Mouse (Mus musculus) midbrain, embryonic 16.5 days (tissue): ENCODE measurements around the gene Myadml2. TPM values are rescaled to one million over a fixed set of nuclear protein-coding genes. Genes with fewer than 3 reads are reported as not detected.

Experiments used
- ATAC-seq: fragments of 200-750 bp; cut with Nextera tagmentation; 2 replicates; pipeline ENCODE4 v1.8.0; 2017; ENCODE audit warnings: moderate TSS enrichment
- H3K27ac ChIP-seq: fragments of 300-500 bp; sonication (generic); 2 replicates; pipeline ENCODE4 v1.5.1; 2014; ENCODE audit warnings: mild to moderate bottlenecking, low read length, mixed read lengths
- H3K27me3 ChIP-seq: fragments of 300-500 bp; sonication (generic); 2 replicates; pipeline ENCODE4 v1.6.1; 2014; ENCODE audit warnings: low read depth, low read length, mixed read lengths; ENCODE audit not compliant: control insufficient read depth, insufficient read depth
- H3K36me3 ChIP-seq: fragments of 300-500 bp; sonication (generic); 2 replicates; pipeline ENCODE4 v1.6.1; 2014; ENCODE audit warnings: mild to moderate bottlenecking, low read length, moderate library complexity, mixed read lengths; ENCODE audit not compliant: control insufficient read depth, insufficient read depth
- H3K4me1 ChIP-seq: fragments of 300-500 bp; sonication (generic); 2 replicates; pipeline ENCODE4 v1.6.1; 2014; ENCODE audit warnings: mild to moderate bottlenecking, low read length, mixed read lengths; ENCODE audit not compliant: control insufficient read depth, insufficient read depth
- H3K4me2 ChIP-seq: fragments of 300-500 bp; sonication (generic); 2 replicates; pipeline ENCODE4 v1.6.1; 2014; ENCODE audit warnings: mild to moderate bottlenecking, low read length, mixed read lengths
- H3K4me3 ChIP-seq: fragments of 300-500 bp; sonication (generic); 2 replicates; pipeline ENCODE4 v1.5.1; 2014; ENCODE audit warnings: low read depth, mild to moderate bottlenecking, low read length, moderate library complexity, mixed read lengths
- H3K9ac ChIP-seq: fragments of 300-500 bp; sonication (generic); 2 replicates; pipeline ENCODE4 v1.6.1; 2014; ENCODE audit warnings: low read depth, low read length, mixed read lengths
- H3K9me3 ChIP-seq: fragments of 300-500 bp; sonication (generic); replicated peaks from 2 replicates; pipeline ENCODE4 v1.6.1; 2014; ENCODE audit warnings: mild to moderate bottlenecking, low read length, mixed read lengths; ENCODE audit not compliant: control insufficient read depth, poor library complexity, severe bottlenecking
- WGBS: fragments of 180-500 bp; shearing (Covaris S2); extraction: QIAGEN DNeasy Blood & Tissue Kit; methylation state at CpG from one replicate; pipeline ENCODE4 v1.1.7; 2014; 5-methylcytosine and 5-hydroxymethylcytosine counted together
- polyA plus RNA-seq: library from polyadenylated mRNA; unstranded; fragments of >200 nt; fragmentation: Nextera tagmentation; extraction: Ambion mirVana; gene quantifications from 2 replicates; pipeline ENCODE4 v1.2.1, GENCODE M21; 2015

The Myadml2 gene
- polyA plus RNA-seq, 1 experiment from 2014 or later = 1.1 TPM

DNA sequence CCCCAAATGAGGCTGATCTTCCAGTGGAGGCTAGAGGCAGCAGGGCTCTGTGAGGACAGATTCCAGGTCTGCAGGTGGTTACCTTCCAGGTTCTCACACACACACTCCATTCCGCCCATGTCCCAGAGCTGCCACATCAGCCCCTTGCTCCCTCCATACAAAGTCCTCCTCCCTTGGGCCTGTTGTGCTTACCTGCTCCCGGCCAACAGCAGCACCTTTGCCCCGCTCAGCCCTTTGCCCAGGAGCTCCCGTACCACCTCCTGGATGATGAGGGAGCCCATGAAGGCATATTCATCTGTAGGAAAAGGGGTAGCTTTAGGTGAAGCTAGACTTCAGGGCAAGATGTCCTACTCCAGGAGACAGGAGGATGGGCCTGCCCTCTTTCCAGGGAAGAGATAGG lies 9.3 kb upstream of the Myadml2 start:
- H3K27ac ChIP-seq = no peak overlapping the region
- peaks cover 58% of the 10 kb centered on the region for H3K27me3 ChIP-seq
- no peak overlapping the region for H3K4me3 ChIP-seq
- WGBS = 91% methylated on average over 4 of the region's 4 CpGs
- H3K9ac ChIP-seq = no peak overlapping the region
- H3K4me1 ChIP-seq = peaks cover 11% of the 10 kb centered on the region; the same call in 1 of the 2 replicates
- no peaks in the 10 kb centered on the region for H3K9me3 ChIP-seq
- H3K4me2 ChIP-seq = no peak overlapping the region
- no peak for ATAC-seq
- H3K36me3 ChIP-seq = no peaks in the 10 kb centered on the region

DNA sequence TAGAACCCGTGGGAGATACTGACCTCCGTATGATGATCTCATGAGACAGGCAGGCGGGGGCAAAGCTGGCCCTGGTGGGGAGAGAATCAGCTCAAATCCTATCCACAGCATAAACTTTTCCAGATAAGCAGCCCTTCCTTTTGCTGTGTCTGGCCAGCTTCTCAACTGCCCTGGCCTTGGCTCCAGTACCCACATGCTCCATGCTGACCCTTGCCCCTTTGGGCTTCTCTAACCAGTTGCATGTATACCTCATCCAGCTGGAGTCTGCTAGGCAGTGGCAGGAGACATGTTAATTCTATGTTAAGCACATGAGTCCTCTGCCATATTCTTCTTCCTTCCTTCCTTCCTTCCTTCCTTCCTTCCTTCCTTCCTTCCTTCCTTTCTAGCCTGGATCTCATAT lies 6.8 kb upstream of the Myadml2 start:
- Histone ChIP-seq H3K4me1 (no peaks in the 10 kb centered on the region; the same call in 1 of the 2 replicates), H3K4me2 (no peak overlapping the region), H3K9me3 (no peaks in the 10 kb centered on the region), H3K4me3 (no peak overlapping the region), H3K36me3 (no peaks in the 10 kb centered on the region), H3K9ac (no peak overlapping the region), H3K27me3 (peaks cover 33% of the 10 kb centered on the region), H3K27ac (no peak overlapping the region)
- WGBS = 88% methylated on average over 3 of the region's 3 CpGs
- ATAC-seq = no peak

DNA sequence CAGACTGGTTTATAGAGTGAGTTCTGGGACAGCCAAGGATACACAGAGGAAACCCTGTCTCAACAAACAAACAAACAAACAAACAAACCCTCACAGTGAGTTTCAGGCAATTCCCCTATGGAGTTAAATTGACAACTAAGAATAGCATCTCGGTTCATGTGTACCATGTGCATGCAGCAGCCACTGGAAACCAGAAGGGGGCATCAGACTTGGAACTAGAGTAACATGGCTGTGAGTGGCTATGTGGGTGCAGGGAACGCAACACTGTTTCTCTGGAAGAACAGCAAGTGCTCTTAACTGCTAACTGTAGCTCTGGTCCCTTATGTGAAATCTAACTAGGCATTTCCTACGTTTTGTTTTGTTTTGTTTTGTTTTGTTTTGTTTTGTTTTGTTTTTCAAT lies 3.9 kb upstream of the Myadml2 start:
- no peaks in the 10 kb centered on the region for H3K9me3 ChIP-seq
- no peak for ATAC-seq
- WGBS = 70% methylated on average over 3 of the region's 3 CpGs

DNA sequence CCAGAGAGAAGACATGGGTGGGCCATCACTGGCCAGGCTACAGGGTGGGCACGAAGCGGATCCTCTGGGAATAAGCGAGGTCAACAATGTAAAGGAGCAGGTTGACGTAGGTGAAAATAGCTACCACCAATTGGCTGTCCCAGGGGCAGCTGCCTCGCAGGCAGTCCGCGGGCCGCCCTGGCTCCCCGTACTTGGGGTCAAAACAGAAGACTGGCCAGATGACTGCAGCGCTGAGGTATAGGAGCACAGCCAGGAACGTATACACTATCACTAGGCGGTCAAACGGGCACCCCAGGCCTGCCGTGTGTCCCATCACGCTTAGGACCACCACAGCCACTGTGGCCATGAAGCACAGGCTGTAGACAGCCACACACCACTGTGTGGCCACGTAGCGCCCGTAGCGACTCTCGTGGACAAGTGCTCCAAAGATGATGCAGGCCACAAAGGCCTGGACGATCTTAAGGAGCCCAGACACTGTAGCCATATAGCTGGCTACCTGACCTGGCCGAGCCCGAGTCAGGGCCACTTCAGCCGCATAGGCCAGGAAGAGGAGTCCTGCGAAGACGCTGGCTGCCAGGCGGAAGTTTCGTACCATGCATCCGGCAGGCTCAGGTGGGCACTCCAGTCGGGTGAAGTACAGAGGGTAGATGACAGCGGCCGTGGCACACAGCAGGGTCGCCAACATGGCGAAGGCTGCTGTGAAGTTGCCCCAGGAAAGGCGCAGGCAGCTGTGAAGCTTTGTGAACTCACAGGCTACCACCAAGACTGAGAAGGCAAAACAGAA lies 719 bp downstream of the Myadml2 start:
- Histone ChIP-seq H3K9ac (no peak overlapping the region), H3K4me3 (no peak overlapping the region), H3K4me2 (peak overlapping the region; percentile 50; the same call in 1 of the 2 replicates), H3K4me1 (peaks cover 10% of the 10 kb centered on the region), H3K27ac (no peak overlapping the region), H3K9me3 (no peaks in the 10 kb centered on the region), H3K27me3 (no peaks in the 10 kb centered on the region; the same call in 1 of the 2 replicates), H3K36me3 (no peaks in the 10 kb centered on the region)
- WGBS = 81% methylated on average over 35 of the region's 35 CpGs
- no peak for ATAC-seq

More for the DNA sequence above, 3.9 kb upstream of the Myadml2 start:
- no peaks in the 10 kb centered on the region for H3K36me3 ChIP-seq
- no peak overlapping the region for H3K9ac ChIP-seq
- H3K4me3 ChIP-seq = no peak overlapping the region
- 0 out of 2 replicates have a peak, but pooled peaks cover 2% of the 10 kb centered on the region for H3K4me1 ChIP-seq
- H3K4me2 ChIP-seq = no peak overlapping the region
- peaks cover 4% of the 10 kb centered on the region; the same call in 1 of the 2 replicates for H3K27me3 ChIP-seq
- no peak overlapping the region for H3K27ac ChIP-seq

DNA sequence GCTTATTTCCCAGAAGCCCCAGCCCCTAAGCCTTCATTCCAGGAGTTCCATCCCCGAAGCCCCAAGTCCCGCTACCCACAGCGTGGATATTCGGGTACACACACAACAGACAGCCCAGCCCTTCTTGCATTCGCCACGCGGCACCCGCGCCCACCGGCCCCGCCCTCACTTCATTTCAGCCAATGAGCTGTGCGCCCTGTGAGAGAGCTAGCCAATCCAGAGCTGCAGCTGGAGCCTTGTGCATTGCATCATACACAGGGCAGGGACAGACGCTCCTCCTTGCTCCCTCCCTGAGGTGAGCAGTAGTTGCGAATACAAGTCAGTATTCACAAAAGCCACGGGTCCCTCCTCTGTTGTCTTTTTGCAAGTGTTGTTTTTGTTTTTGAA lies 4.4 kb downstream of the Myadml2 start, which contains the start of gene Pycr1:
Gene Pycr1 (minus strand): TSS at position 169 of the 387 bp plus-strand sequence.
- H3K27me3 ChIP-seq = no peaks in the 10 kb centered on the region; the same call in 1 of the 2 replicates
- under 1% methylated on average over 15 of the region's 15 CpGs for WGBS
- H3K36me3 ChIP-seq = no peaks in the 10 kb centered on the region
- H3K4me1 ChIP-seq = peaks cover 10% of the 10 kb centered on the region
- H3K9ac ChIP-seq = peak within 1 kb of the TSS; percentile 75
- peak within 1 kb of the TSS; percentile 85 for H3K4me2 ChIP-seq
- peak; percentile 99 for ATAC-seq
- H3K4me3 ChIP-seq = peak within 1 kb of the TSS; percentile 52
- no peaks in the 10 kb centered on the region for H3K9me3 ChIP-seq
- H3K27ac ChIP-seq = peak within 1 kb of the TSS; percentile 45; the same call in 1 of the 2 replicates

DNA sequence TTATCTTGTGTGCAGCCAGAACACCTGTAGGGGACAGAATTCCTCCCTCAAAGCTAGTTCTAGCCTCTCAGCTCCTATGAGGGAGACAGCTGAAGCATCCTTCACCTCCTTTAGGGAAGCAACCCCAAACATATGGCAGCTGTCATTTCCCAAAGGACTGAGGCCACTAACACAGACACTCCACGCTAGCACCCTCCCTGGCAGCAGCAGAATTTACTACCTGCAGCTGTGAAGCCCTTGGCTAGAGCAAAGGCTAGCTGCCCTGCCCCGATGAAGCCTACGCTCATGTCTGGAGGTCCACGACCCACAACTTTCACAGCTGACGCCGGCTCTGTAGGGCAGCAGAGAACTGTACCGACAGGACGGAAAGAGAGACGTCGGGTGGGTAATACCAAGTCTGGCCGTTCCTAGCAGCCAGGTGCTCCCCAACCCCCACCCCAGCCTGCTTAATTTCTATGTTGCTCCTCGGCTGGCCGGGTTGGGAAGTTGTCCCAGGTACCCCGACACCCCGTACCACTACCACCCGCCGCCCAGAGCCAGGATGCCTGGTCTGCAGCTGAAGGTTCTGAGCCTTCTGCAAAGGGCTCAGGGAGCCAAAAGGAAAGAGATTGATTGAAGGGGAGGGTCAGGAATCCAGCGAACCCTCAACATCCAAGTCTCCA lies 4.9 kb downstream of the Myadml2 start:
- Histone ChIP-seq H3K27me3 (no peaks in the 10 kb centered on the region; the same call in 1 of the 2 replicates), H3K9me3 (no peaks in the 10 kb centered on the region), H3K9ac (peak overlapping the region; percentile 75), H3K4me3 (peak overlapping the region; percentile 52), H3K27ac (peak overlapping the region; percentile 45; the same call in 1 of the 2 replicates), H3K4me2 (peak overlapping the region; percentile 85), H3K36me3 (no peaks in the 10 kb centered on the region), H3K4me1 (peaks cover 8% of the 10 kb centered on the region)
- peak; percentile 65 for ATAC-seq
- WGBS = 3% methylated on average over 18 of the region's 18 CpGs

DNA sequence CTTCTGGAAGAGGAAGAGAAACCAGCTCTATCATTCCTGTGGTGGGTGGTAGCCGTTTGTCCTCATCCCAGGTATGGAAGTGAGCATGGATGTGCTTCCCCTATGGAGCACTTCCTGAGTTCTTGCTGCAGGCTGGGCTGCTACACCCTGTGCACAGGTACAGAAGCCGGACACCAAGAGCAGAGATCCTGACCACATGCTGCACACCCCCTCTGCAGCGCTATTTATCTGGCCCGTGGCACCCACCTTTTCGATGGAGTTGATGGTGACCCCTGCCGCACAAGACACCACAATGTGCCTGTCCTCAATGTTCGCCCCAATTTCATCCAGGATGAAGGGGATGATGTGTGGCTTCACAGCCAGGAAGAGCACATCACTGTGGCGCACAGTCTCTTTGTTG lies 6.1 kb downstream of the Myadml2 start:
- Histone ChIP-seq H3K36me3 (no peaks in the 10 kb centered on the region), H3K4me2 (no peak overlapping the region), H3K27me3 (no peaks in the 10 kb centered on the region; the same call in 1 of the 2 replicates), H3K4me1 (peaks cover 8% of the 10 kb centered on the region), H3K9me3 (no peaks in the 10 kb centered on the region), H3K4me3 (no peak overlapping the region), H3K27ac (no peak overlapping the region), H3K9ac (0 out of 2 replicates have a peak overlapping the region, but pooled peaks have one; percentile 14)
- WGBS = 92% methylated on average over 8 of the region's 8 CpGs
- no peak for ATAC-seq

DNA sequence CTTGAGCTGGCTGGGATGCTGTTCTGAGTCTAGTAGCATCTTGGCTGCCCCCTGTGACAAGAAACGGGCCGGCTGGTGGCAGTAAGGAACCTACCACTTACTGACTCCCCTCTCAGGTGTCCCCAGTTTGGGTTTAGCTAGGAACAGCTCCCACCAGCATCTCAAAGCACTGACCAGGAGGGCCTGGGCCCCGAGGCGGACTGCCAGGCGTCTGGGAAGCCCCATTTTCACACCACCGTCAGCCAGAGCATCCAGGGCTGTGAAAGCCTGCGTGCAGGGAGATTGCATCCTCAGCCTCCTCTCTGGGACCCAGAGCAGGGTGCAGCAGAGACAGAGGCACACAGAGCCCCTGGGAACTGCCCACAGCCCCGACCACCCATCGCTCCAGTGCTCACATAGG lies 6.7 kb downstream of the Myadml2 start:
- 66% methylated on average over 9 of the region's 9 CpGs for WGBS
- no peak for ATAC-seq
- H3K9ac ChIP-seq = no peak overlapping the region

DNA sequence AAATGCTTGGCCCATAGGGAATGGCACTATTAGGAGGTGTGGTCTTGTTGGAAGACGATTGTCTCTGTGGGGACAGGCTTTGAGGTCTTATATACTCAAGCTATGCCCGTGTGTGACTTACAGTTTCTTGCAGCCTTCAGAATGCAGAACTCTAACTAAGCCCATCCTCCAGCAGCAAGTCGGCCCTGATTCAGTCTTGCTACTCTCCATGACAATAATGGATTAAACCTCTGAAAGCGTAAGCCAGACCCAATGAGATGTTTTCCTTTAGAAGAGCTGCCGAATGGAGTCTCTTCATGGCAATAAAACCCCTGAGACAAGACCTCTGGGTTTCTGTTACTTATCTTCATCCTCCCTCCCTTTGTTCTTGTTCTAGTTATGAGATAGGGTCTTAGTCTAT lies 13.1 kb downstream of the Myadml2 start:
- no peak for ATAC-seq
- Histone ChIP-seq H3K36me3 (no peaks in the 10 kb centered on the region), H3K4me1 (peaks cover 27% of the 10 kb centered on the region), H3K9me3 (no peaks in the 10 kb centered on the region), H3K27me3 (no peaks in the 10 kb centered on the region), H3K4me2 (no peak overlapping the region), H3K27ac (no peak overlapping the region), H3K9ac (no peak overlapping the region), H3K4me3 (no peak overlapping the region)
- WGBS = 69% methylated on average over 5 of the region's 5 CpGs

More for the DNA sequence above, 6.7 kb downstream of the Myadml2 start:
- Histone ChIP-seq H3K4me3 (no peak overlapping the region), H3K4me2 (no peak overlapping the region), H3K27me3 (no peaks in the 10 kb centered on the region; the same call in 1 of the 2 replicates), H3K27ac (no peak overlapping the region), H3K4me1 (peaks cover 8% of the 10 kb centered on the region), H3K9me3 (no peaks in the 10 kb centered on the region), H3K36me3 (no peaks in the 10 kb centered on the region)
